Mouse (Mus musculus) C2C12 (cell line): ENCODE measurements around the gene Cyp2f2.

Experiments
- CEBPB ChIP-seq: IDR thresholded peaks from one replicate; pipeline ENCODE4 v1.6.1; 2011; ENCODE audit warnings: low read depth, mild to moderate bottlenecking, control low read depth, moderate library complexity
- MAX ChIP-seq: IDR thresholded peaks from one replicate; pipeline ENCODE4 v1.6.1; 2011; ENCODE audit warnings: mild to moderate bottlenecking, control low read depth

DNA sequence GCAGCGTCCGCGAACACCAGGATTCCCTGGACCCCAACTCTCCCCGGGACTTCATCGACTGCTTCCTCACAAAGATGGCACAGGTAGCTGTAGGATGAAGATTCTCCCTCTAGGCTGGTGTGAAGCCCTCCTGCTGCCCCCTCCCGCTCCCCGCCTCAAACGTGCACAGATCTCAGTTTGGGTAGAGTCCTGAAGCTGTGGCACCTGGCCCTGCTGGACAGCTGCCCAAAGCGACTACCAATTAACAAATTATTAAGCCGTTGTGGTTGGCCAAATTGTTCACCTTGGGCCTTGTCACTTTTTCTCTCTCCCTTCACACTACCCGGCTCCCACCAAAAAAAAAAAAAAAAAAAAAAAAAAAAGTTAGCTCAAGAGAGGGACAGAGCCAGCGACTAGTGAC, 10.1 kb downstream of the Cyp2f2 start:
- TF ChIP-seq CEBPB = no peak
- TF ChIP-seq MAX = no peak
